Mouse (Mus musculus): ENCODE results near the gene Hdac4.

DNA sequence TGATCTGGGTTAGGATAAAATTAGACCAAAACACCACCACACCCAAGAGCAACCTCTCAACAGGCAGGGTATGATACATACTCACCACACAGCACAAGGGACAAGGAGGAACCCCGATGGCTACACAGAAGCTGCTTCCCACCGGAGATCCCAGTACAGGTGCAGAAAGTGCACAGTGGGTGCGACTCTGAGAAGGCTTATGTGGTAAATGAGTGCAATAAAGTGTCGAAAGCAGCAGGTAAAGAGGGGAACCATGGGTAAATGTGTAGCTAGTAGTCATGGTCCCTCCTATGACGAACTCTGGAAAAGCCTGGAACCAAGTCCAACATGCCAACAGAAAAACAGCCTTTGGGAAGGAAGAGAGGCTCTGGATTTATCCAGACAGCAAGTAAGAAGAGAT lies 77.9 kb downstream of the Hdac4 start:
- no peak for TF ChIP-seq CTCF (IDR thresholded peaks at IDR 0.05; ENCODE audit: low read depth, low read length)
- no peak for TF ChIP-seq POLR2A (IDR thresholded peaks at IDR 0.05; ENCODE audit: borderline replicate concordance, low read depth, low read length)

Data from bone marrow macrophage, adult 2 months (primary cell).